Mouse (Mus musculus): ENCODE measurements around the gene Rpl5. TPM values are rescaled to one million over a fixed set of nuclear protein-coding genes. Genes with fewer than 3 reads are reported as not detected.
"Not testable (repeated sequence)": the region's sequence is repeated elsewhere in the genome, so short reads cannot be mapped to it uniquely, and the experiment has no call there.

Rpl5 gene
- polyA plus RNA-seq, 1 experiment from 2014 or later, result 74.7 TPM

DNA sequence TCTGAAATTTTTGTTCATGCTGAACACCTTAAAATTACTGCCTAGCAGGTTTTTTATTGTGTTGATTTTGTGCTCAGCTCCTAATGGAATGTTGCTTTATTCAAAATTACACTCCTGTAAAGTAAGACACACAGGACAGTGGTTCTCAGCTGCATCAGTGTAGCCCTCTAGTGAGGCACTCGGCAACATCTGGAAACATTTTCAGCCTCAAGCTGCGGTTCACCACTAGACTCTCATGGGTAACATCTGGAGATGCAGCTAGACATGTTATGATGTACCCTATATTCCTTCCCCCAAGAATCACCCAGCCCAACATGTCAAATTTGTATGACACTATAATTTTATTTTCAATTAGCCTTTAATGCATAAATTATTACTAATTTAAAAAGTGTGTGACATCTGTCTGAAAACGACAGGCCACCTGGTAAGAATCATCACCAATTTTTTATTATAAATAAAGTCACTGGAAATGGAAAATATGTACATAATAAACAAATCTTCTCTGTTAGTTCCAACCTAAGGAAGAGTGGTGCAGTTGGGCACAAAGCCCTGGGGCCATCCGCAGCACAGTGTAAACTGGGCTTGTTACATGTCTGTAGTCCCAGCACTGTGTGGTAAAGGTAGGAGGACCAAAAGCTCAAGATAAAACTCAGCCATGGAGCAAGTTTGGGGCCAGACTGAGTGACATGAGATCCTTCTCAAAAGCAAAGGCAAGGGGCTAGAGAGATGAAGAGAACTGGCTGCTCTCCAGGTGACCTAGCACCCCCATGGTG, 33.1 kb downstream of the Rpl5 start:
- no peaks in the 10 kb centered on the region for H3K36me3 ChIP-seq (ENCODE audit: control insufficient read depth, insufficient read depth, low read length)
- H3K4me3 ChIP-seq (ENCODE audit: low read depth, low read length), result no peak overlapping the region
- ATAC-seq (ENCODE audit: low FRiP score) (no peak), DNase-seq (ENCODE audit: low spot score, missing footprints) (no peak)
- no peak overlapping the region for H3K4me2 ChIP-seq
- no peaks in the 10 kb centered on the region for H3K9me3 ChIP-seq (ENCODE audit: control insufficient read depth, low read length)
- H3K27me3 ChIP-seq (ENCODE audit: control insufficient read depth, insufficient read depth, low read length), result no peaks in the 10 kb centered on the region
- WGBS, result 81% methylated on average over 4 of the region's 4 CpGs
- H3K9ac ChIP-seq (ENCODE audit: low read length), result no peak overlapping the region
- no peaks in the 10 kb centered on the region for H3K4me1 ChIP-seq (ENCODE audit: control insufficient read depth, insufficient read depth, low read length)
- H3K27ac ChIP-seq (ENCODE audit: low read depth, low read length), result no peak overlapping the region

DNA sequence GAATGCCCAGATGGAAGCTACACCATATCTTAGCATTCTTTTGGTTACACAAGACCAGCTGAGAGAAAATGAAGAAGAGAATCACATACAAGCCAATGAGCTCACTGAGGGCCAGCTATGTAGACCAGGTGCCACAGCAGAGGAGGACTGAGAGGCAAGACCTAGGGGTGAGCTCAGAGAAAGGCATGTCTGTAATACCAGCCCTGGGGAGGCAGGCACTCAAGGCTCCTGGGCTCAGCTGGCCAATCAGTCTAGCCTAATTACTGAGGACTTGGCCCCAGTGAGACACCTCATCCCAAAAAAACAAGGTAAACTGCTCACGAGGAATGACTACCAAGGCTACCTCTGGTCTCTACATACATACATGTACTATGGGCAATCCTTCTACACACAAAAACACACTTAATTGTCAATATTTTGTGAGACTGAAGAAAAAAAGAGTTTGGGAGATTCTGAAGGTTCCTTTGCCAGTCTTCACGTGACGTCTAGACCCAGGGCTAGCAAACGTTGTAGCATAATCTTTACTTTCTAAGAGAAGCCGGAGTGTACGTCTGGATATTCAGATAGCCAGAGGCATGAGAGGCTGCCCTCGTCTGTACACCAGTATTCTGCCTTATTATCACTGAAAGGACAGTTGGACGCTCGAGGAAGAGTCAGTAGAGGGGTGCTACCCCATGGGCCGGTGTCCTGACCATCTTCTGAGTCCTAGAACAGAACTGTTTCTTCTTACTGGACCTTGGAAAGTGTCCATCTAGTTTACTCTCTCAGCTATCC, 34.7 kb downstream of the Rpl5 start:
- H3K9ac ChIP-seq (ENCODE audit: low read length), result no peak overlapping the region
- H3K27me3 ChIP-seq (ENCODE audit: control insufficient read depth, insufficient read depth, low read length), result no peaks in the 10 kb centered on the region
- H3K4me1 ChIP-seq (ENCODE audit: control insufficient read depth, insufficient read depth, low read length), result no peaks in the 10 kb centered on the region
- no peak overlapping the region for H3K27ac ChIP-seq (ENCODE audit: low read depth, low read length)
- no peaks in the 10 kb centered on the region for H3K9me3 ChIP-seq (ENCODE audit: control insufficient read depth, low read length)
- H3K4me3 ChIP-seq (ENCODE audit: low read depth, low read length), result no peak overlapping the region
- H3K36me3 ChIP-seq (ENCODE audit: control insufficient read depth, insufficient read depth, low read length), result no peaks in the 10 kb centered on the region
- 92% methylated on average over 10 of the region's 10 CpGs for WGBS
- no peak for ATAC-seq (ENCODE audit: low FRiP score)
- H3K4me2 ChIP-seq, result no peak overlapping the region
- no peak for DNase-seq (ENCODE audit: low spot score, missing footprints)

DNA sequence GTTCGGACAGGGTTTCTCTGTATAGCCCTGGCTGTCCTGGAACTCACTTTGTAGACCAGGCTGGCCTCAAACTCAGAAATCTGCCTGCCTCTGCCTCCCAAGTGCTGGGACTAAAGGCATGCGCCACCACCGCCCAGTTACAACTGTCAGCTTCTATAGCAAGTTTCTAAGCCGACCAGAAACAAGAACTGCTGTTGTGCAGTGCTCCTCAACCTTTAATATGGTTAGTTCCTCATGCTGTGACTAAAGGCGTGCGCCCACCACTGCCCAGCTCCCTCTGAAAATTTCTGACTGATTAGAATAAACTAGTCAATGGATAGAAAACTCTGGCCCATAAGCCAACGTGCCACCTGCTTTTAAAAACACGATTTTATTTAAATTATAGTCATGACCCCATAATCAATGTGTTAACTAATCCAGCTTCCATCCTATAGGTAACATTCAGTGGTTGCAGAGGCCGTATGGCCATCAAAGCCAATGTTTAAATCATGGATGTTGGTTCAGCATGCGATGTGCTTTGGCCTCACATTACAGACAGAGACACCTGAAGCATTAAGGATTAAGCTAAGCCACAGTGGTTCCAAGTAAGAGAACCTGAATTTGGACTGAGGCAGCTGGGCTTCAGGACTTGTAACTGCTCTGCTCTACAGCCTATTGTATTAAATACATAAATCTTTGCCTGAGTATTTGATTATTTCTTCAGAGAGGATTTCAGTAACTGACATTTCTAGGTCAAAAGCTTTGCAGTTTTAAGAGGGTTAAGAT, 36.5 kb downstream of the Rpl5 start:
- Histone ChIP-seq H3K9ac (ENCODE audit: low read length) (no peak overlapping the region), H3K4me1 (ENCODE audit: control insufficient read depth, insufficient read depth, low read length) (no peaks in the 10 kb centered on the region), H3K27ac (ENCODE audit: low read depth, low read length) (no peak overlapping the region), H3K27me3 (ENCODE audit: control insufficient read depth, insufficient read depth, low read length) (no peaks in the 10 kb centered on the region), H3K4me2 (no peak overlapping the region), H3K36me3 (ENCODE audit: control insufficient read depth, insufficient read depth, low read length) (no peaks in the 10 kb centered on the region), H3K4me3 (ENCODE audit: low read depth, low read length) (no peak overlapping the region), H3K9me3 (ENCODE audit: control insufficient read depth, low read length) (no peaks in the 10 kb centered on the region)
- WGBS, result 88% methylated on average over 10 of the region's 10 CpGs
- no peak for ATAC-seq (ENCODE audit: low FRiP score)
- DNase-seq (ENCODE audit: low spot score, missing footprints), result no peak

DNA sequence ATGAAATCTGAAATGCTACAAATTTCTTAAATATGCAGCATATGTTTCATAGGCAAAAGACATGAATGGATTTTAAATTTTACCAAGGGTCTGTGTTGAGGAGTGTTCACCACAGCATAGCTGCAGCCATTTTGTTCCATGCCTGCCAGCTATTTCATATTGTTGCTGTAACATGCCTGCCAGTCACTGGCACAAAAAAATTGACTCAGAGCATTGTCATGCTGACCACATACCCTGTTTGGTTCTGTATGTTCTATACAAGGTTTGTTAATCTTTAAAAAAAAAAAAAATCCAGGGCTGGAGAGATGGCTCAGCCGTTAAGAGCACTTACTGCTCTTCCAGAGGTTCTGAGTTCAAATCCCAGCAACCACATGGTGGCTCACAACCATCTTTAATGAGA, 38.2 kb downstream of the Rpl5 start:
- H3K36me3 ChIP-seq (ENCODE audit: control insufficient read depth, insufficient read depth, low read length); DNase-seq (ENCODE audit: low spot score, missing footprints); ATAC-seq (ENCODE audit: low FRiP score); H3K27me3 ChIP-seq (ENCODE audit: control insufficient read depth, insufficient read depth, low read length); H3K9me3 ChIP-seq (ENCODE audit: control insufficient read depth, low read length); H3K27ac ChIP-seq (ENCODE audit: low read depth, low read length); H3K4me3 ChIP-seq (ENCODE audit: low read depth, low read length); H3K4me2 ChIP-seq; H3K4me1 ChIP-seq (ENCODE audit: control insufficient read depth, insufficient read depth, low read length); H3K9ac ChIP-seq (ENCODE audit: low read length): not testable (repeated sequence)
- 72% methylated on average over 1 of the region's 1 CpGs for WGBS

DNA sequence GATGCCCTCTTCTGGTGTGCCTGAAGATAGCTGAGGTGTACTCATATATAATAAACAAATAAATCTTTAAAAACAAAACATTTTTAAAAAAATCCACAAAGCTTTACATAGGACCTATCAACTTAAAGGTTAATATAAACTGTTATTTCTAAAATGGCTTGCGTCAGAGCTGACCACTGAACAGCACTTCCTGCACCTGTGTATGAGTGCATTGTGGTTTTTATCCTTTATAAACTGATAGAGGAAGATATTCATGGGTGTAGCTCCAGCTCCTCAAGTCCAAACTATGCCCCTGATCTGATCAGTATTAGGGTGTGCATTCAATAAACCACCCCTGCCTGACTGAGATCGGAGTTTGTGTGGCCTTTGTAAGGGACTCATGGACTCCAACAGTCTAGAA, 38.6 kb downstream of the Rpl5 start:
- no peak for ATAC-seq (ENCODE audit: low FRiP score)
- H3K4me1 ChIP-seq (ENCODE audit: control insufficient read depth, insufficient read depth, low read length), result no peaks in the 10 kb centered on the region
- no peaks in the 10 kb centered on the region for H3K27me3 ChIP-seq (ENCODE audit: control insufficient read depth, insufficient read depth, low read length)
- H3K9me3 ChIP-seq (ENCODE audit: control insufficient read depth, low read length), result no peaks in the 10 kb centered on the region
- 98% methylated on average over 2 of the region's 2 CpGs for WGBS
- H3K4me2 ChIP-seq, result no peak overlapping the region
- H3K9ac ChIP-seq (ENCODE audit: low read length), result no peak overlapping the region
- H3K4me3 ChIP-seq (ENCODE audit: low read depth, low read length), result no peak overlapping the region
- no peak overlapping the region for H3K27ac ChIP-seq (ENCODE audit: low read depth, low read length)
- no peak for DNase-seq (ENCODE audit: low spot score, missing footprints)
- H3K36me3 ChIP-seq (ENCODE audit: control insufficient read depth, insufficient read depth, low read length), result no peaks in the 10 kb centered on the region

DNA sequence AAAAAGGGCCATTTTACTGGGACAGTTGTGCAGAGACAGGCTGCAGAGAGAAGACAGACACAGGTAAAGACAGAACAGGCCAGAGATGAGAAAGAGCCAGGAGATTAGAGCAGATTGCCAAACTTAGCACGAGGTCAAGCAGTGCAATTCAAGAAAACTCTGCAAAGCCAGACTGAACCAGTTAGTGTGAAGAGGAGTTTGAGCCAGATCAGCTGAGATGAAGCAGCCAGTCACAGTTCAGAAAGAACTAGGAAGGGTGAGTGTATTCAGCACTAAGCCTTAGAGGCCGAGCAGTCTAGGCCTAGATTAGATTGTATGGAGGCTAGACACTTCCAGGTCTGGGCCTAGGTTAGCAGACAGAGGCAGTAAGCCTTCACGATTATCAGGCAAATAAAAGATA, 39.4 kb downstream of the Rpl5 start:
- H3K4me3 ChIP-seq (ENCODE audit: low read depth, low read length), result no peak overlapping the region
- no peaks in the 10 kb centered on the region for H3K36me3 ChIP-seq (ENCODE audit: control insufficient read depth, insufficient read depth, low read length)
- DNase-seq (ENCODE audit: low spot score, missing footprints) (no peak), ATAC-seq (ENCODE audit: low FRiP score) (no peak)
- no peaks in the 10 kb centered on the region for H3K4me1 ChIP-seq (ENCODE audit: control insufficient read depth, insufficient read depth, low read length)
- WGBS, result 78% methylated on average over 3 of the region's 3 CpGs
- no peak overlapping the region for H3K27ac ChIP-seq (ENCODE audit: low read depth, low read length)
- H3K27me3 ChIP-seq (ENCODE audit: control insufficient read depth, insufficient read depth, low read length), result no peaks in the 10 kb centered on the region
- no peak overlapping the region for H3K9ac ChIP-seq (ENCODE audit: low read length)
- no peak overlapping the region for H3K4me2 ChIP-seq
- no peaks in the 10 kb centered on the region for H3K9me3 ChIP-seq (ENCODE audit: control insufficient read depth, low read length)

DNA sequence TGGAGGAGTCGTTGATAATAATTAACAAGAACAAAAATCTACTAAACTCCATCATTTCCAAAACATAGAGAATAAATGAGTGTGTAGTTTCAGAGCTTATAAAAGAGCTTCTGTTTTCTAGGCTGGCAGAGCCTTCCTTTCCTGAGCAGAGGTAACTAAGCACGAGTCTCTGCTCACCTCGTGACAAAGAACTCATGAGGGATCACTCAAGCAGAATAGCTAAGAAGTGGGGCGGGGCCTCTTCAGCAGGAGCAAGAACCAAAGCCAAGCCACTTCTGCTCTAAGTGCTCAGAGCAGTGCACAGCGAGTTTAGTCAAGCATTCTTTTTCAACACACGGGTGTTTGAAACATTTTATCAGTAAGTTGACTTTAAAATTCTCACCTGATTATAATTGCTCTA, 40.9 kb downstream of the Rpl5 start:
- DNase-seq (ENCODE audit: low spot score, missing footprints) (no peak), ATAC-seq (ENCODE audit: low FRiP score) (no peak)

DNA sequence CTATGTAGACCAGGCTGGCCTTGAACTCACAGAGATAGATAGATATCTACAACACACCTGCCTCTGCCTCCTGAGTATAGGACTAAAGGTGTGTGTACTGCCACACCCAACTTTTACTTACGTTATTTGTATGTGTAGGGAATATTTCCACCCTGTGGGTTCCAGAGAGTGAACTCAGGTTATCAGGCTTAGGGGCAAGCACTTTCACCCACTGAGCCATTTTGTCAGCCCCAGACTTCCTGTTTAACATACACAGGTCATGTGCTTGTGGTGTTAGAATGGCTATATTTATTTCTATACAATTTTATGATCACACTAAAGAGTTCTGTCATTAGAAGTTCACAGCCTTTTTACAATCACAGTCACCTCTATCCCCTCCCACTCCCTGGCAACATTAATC, 42.6 kb downstream of the Rpl5 start:
- Histone ChIP-seq H3K36me3 (ENCODE audit: control insufficient read depth, insufficient read depth, low read length) (no peaks in the 10 kb centered on the region), H3K4me3 (ENCODE audit: low read depth, low read length) (no peak overlapping the region), H3K4me1 (ENCODE audit: control insufficient read depth, insufficient read depth, low read length) (no peaks in the 10 kb centered on the region), H3K27me3 (ENCODE audit: control insufficient read depth, insufficient read depth, low read length) (no peaks in the 10 kb centered on the region), H3K27ac (ENCODE audit: low read depth, low read length) (no peak overlapping the region), H3K9ac (ENCODE audit: low read length) (no peak overlapping the region), H3K4me2 (no peak overlapping the region), H3K9me3 (ENCODE audit: control insufficient read depth, low read length) (no peaks in the 10 kb centered on the region)
- ATAC-seq (ENCODE audit: low FRiP score) (no peak), DNase-seq (ENCODE audit: low spot score, missing footprints) (no peak)
- WGBS, result 79% methylated on average over 1 of the region's 1 CpGs

More for the DNA sequence above, 40.9 kb downstream of the Rpl5 start:
- H3K9ac ChIP-seq (ENCODE audit: low read length), result no peak overlapping the region
- no peak overlapping the region for H3K4me2 ChIP-seq
- 42% methylated on average over 6 of the region's 6 CpGs for WGBS
- H3K36me3 ChIP-seq (ENCODE audit: control insufficient read depth, insufficient read depth, low read length), result no peaks in the 10 kb centered on the region
- no peaks in the 10 kb centered on the region for H3K4me1 ChIP-seq (ENCODE audit: control insufficient read depth, insufficient read depth, low read length)
- H3K4me3 ChIP-seq (ENCODE audit: low read depth, low read length), result no peak overlapping the region
- H3K27me3 ChIP-seq (ENCODE audit: control insufficient read depth, insufficient read depth, low read length), result no peaks in the 10 kb centered on the region
- no peak overlapping the region for H3K27ac ChIP-seq (ENCODE audit: low read depth, low read length)
- no peaks in the 10 kb centered on the region for H3K9me3 ChIP-seq (ENCODE audit: control insufficient read depth, low read length)

DNA sequence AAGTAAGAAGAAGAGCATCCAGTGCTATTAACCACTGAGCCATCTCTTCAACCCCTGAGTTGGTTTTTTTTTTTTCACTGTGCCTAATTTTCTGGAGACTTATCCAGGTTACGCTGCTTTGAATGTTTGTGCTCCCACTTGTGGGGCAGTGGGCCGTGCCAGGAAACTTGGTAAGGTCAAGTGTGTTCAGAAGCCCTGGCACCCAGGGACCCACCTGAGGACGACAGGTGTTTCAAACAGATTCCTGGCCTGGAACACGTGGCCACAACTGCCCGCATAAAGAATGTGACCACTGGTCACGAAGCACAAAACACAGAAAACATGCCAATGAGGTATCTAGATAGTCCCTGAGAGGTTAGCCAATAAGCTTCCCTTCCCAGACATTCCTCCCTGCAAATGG, 43.2 kb downstream of the Rpl5 start:
- Histone ChIP-seq H3K4me3 (ENCODE audit: low read depth, low read length) (no peak overlapping the region), H3K9ac (ENCODE audit: low read length) (no peak overlapping the region), H3K27ac (ENCODE audit: low read depth, low read length) (no peak overlapping the region), H3K4me1 (ENCODE audit: control insufficient read depth, insufficient read depth, low read length) (no peaks in the 10 kb centered on the region), H3K36me3 (ENCODE audit: control insufficient read depth, insufficient read depth, low read length) (no peaks in the 10 kb centered on the region), H3K27me3 (ENCODE audit: control insufficient read depth, insufficient read depth, low read length) (no peaks in the 10 kb centered on the region), H3K9me3 (ENCODE audit: control insufficient read depth, low read length) (no peaks in the 10 kb centered on the region), H3K4me2 (no peak overlapping the region)
- DNase-seq (ENCODE audit: low spot score, missing footprints) (no peak), ATAC-seq (ENCODE audit: low FRiP score) (no peak)
- 92% methylated on average over 6 of the region's 6 CpGs for WGBS
